Mouse (Mus musculus) granulocyte monocyte progenitor cell, adult 5-6 weeks (primary cell): ENCODE data around the gene Rasgef1b. TPM values are rescaled to one million over a fixed set of nuclear protein-coding genes. Genes with fewer than 3 reads are reported as not detected.
A peak's percentile ranks its signal among the peaks of the same experiment; 100 is the strongest.
"Not testable (repeated sequence)": the region's sequence is repeated elsewhere in the genome, so short reads cannot be mapped to it uniquely, and the experiment has no call there.

ENCODE experiments used
- ATAC-seq: replicated peaks from 2 replicates; pipeline ENCODE4 v1.8.0; 2016; ENCODE audit warnings: mild to moderate bottlenecking, moderate TSS enrichment, inconsistent platforms; ENCODE audit not compliant: poor library complexity, severe bottlenecking
- total RNA-seq, 2 experiments: library from RNA; stranded (forward) in 1 of 2; stranded (reverse) in 1 of 2; fragments of 200-712, 200-1000 nt in 1 of 2; fragments of >200 nt in 1 of 2; fragmentation: Nextera tagmentation in 1 of 2; gene quantifications; 2 replicates each; pipeline ENCODE4 v1.2.3; 2014 to 2017

Rasgef1b gene
- total RNA-seq, 2 experiments from 2014 or later = 0.28 to 3.8 TPM

GRCm38 (mm10) chr5:99240501-99240900 is 488.4 kb downstream of the Rasgef1b start:
- no peak for ATAC-seq

DNA sequence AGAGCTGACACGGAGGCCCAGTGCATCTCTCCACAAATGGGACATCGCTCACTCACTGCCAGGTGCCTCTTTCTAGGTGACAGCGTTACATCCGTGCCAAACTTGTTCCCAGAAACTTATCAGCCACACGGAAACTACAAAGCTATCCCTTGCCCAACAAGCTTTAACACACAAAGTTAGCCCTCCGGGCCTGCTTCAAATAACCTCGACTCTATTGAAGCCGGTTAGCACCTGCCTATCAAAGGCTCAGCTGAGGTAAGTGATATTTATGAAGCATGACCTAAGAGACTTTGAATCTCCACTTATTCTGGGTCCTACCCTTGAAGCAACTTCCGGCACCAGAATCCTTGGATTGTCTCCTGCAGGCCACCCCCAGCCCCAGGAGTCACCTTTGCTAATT is 489.2 kb downstream of the Rasgef1b start:
- ATAC-seq = no peak

DNA sequence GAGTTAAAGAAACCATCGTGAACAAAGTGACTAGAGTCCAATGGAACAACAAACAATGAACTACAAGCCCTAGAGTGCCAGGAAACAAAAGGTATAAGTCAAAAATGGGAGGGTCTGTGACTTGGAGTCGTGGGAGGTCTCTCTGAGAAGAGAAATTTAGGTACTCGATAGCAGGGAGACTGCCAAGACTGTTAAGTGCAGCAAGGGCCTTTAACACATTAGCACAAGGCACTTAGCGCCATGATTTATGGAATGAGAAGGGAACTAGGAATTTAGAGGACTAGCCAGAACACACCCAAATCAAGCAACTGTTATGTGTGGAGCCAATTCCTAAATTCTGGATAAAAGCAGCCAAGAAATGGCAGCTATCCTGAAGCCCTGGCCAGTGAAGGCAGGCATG is 490.7 kb downstream of the Rasgef1b start:
- no peak for ATAC-seq

GRCm38 (mm10) chr5:99236888-99237752 is 491.7 kb downstream of the Rasgef1b start:
- ATAC-seq = no peak

GRCm38 (mm10) chr5:99236431-99236830 is 492.4 kb downstream of the Rasgef1b start:
- no peak for ATAC-seq

DNA sequence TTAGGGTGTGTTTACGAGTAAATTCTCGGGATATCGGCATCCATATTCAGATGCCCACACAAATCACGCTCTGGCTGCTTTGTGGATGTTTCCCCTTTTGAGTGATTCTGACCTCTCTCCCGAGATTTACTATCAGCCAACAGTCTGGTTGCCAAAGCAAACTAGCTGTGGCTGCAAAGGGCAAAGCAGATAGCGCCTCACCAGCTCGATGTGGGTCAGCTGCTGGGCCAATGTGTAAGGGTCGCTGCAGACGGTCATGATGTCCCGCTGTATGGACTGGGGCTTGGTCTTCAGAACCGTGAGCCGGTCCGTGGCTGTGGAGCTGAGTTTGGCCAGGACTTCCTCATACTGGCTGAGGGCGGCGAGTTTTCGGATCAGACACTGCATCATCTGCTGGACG is 494.6 kb downstream of the Rasgef1b start:
- ATAC-seq = no peak

DNA sequence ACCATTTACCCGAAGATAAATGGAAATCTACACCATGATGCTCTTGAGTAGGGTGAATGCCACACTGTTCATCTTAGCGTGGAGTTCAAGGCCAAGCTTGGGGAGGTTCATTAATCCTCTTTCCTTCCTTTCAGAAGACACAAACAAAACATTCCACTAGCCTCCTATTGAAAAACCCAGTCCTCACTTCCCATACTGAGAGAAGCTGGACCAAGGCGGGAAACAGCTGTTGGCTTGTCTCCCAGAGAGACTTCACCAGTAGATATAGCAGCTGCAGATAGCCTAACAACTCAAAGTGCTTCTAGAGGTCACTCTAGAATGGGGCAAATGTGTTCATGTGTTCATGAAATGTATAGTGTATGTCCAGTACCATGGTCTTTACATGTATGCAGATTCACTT is 495.7 kb downstream of the Rasgef1b start:
- no peak for ATAC-seq

DNA sequence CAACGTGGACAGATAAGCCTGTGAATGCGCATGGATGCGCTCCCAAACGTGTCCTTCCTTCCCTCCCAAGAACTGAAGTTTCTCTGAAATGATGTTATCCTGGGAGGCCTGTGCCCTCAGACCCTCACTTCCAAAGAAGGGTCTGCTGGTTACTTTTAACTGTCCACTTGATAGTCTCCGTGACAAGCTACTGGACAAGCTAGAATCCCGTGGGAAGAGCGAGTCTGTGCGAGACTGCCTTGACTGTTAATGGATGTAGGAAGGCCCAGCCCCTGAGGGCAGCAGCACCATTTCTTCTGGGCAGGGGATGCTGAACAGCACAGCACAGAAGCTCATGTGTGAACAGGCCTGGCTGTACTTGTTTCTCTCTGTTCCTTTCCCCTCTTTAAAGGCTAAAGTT is 496.5 kb downstream of the Rasgef1b start:
- ATAC-seq = no peak

DNA sequence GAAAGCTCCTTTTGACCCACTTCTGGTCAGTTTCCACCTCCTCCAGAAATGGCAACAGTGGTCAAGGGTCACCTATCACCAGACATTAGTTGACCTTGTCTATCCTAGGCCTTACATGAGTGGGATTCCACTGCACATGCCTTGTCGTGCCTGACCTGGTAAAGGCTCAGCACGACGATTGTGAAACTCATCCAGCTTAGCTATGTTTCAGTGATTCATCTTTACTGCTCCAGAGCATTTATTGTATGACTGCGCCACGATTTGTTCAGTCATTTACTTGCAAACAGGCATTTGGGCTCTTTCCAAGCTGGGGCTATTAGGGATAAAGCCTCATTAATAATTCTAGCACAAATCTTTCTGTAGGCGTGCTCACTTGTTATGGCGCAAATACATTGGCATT is 498.4 kb downstream of the Rasgef1b start:
- no peak for ATAC-seq

GRCm38 (mm10) chr5:99227361-99227760 is 501.5 kb downstream of the Rasgef1b start:
- no peak for ATAC-seq

- no peak for ATAC-seq
Measured at GRCm38 (mm10) chr5:99224571-99225011, 504.3 kb downstream of the Rasgef1b start.

DNA sequence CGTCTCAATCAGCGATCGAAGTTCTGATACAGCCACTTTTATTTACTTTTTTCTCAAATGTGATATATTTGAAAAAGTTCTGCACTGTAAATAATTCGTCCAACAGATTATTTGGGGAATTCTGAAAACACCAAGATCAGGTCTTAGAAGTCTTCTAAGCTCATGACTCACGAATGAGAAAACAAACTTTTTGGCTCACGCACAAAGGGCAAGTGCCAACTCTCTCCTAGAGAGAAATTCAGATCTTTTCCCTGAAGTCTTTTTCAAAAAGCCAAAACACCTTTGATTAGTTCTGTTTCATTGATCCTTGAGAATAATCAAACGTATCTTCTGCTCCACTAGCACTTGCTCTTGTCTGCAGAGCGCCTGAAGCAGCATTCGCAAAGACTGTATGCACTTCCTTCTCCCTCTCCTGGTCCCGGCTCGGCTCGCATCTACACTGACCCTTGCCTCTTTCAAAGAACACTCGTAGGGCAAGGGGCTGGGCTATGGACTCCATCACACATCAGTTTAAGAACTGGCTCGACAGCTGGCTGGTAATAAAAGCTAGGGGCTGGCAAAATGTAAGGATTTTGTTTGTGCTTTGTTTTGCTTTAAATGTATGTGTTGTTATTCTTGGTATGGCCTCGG is 504.9 kb downstream of the Rasgef1b start:
- no peak for ATAC-seq

DNA sequence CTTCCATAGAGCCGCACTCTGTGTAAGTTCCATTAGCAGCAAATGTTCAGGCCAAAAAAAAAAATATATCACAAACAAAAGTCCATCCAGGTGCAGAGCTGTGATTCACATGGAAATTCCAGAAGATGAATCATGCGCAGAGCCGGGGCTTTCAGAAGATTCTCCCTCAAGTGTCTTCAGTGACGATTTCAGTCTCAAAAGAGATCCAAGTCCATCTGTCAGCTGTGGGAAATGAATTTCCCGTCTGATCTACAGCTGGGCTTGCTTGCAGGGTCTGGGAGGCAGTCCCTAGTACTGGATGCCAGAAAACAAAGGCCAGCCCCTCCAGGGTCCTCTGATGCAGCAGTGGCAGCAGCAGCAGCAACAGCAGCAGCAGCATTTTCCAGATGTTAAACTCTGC is 510.5 kb downstream of the Rasgef1b start:
- no peak for ATAC-seq

DNA sequence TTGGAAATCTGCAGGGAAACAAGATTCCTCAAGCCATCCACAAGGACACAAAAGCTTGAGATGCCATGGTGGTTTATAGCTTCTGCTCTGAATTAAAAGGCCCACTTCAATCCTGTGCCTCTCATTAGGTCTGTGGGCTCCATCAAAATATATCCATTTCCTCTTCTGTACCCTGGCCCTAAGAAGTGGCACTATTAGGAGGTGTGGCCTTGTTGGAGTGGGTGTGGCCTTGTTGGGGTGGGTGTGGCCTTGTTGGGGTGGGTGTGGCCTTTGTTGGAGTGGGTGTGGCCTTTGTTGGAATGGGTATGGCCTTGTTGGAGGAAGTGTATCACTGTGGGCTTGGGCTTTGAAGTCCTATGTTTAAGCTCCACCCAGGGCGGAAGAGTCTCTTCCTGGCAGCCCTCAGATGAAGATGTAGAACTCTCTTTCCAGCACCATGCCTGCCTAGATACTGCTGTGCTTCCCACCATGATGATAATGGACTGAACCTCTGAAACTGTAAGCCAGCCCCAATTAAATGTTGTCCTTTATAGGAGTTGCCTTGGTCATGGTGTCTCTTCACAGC is 512.2 kb downstream of the Rasgef1b start:
- not testable (repeated sequence) for ATAC-seq

DNA sequence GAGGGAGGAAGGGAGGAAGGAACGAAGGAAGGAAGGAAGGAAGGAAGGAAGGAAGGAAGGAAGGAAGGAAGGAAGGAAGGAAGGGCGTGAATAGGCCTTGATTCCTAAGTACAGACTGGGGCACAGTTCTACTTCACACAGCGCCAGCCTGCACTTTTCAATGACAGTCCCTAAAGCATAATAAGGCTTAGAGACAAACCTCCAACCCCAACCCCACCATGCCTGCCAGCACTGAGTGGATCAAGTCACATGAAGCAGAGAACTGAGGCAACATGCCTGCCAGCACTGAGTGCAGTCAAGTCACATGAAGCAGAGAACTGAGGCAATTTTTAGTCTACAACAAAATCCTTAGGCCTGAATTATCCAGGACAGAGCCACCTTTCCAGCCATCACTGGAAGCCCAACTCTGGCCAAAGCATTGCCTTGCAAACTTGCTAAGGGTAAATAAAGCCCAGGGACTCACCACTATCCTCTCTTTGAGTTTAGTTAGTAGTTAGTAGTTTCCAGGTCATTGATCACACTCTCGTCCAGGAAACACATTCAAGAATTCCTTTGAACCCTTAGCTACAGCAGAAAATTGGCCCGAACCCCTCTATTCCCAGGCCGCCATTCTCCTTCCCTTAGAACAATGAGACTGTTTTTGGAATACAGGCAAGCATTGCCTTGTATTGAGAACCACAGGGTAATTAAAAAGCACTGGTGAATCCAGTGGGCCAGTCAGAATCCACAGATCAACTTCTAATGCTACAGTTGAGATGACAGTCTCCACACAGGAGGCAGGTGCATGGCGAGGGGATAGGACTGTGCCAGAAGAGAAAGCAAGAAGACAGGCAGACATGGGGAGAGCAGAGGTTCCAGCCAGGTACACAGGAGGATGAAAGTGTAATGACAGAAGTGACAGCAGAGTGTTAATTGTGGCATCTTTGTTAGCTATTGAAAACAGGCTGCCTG is 513.4 kb downstream of the Rasgef1b start:
- no peak for ATAC-seq

- peak; percentile 98 for ATAC-seq
Measured at GRCm38 (mm10) chr5:99214400-99214799, 514.5 kb downstream of the Rasgef1b start.

- no peak for ATAC-seq
Measured at GRCm38 (mm10) chr5:99213211-99213610, 515.7 kb downstream of the Rasgef1b start.

DNA sequence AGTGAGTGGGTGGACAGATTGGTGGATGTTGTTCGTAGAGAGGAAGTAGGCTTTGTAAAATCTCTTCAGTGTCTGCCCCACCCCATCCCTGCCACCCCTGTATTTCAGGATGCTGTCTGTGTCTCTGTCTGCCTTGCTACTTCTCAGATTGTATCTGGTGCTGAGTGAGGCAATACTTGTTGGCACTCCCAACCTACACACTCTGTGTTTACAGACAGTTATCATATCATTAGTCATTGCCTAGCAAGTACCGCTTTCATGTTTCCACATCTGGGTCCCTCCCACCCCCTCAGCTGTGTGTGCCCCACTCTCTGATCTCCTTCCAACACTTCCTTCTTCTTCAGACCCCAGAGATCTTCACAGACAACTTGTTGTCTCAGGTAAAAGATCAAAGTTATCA is 525.4 kb downstream of the Rasgef1b start:
- peak; percentile 88 for ATAC-seq

DNA sequence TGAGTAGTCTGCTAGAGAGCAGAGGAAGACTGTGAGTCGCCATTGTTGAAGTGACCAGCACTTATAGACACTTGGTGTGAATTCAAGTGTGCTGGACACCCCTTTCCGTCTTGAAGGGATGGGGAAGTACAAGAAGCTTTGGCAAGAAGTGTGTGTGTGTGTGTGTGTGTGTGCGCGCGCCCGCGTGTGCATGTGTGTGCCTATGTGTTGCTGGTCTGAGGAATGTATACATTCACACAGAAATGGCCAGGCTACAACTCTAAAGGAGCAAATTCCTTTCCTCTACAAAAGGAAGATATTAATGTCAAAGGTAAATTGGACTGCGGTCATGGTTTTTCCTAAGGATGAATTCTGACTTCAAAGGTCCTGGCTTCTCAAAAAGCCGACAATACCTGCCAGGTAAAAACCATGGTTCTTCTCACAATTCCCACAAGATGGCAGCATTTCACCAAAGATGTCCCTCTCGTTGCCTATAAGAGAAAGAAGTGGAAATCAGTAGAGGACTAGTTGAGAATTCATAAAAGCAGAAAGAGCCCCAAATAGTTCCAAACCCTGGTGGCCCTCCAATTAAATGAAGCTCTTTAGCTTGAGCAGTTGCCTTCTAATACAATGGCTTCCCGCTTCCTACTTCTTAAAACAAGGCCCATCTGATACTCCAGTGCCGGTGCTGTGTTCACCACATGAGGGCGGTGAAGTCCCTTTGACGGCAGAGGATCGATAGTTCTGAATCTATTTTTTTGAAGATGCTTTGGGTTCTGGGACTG is 526.6 kb downstream of the Rasgef1b start:
- peak; percentile 63 for ATAC-seq

- ATAC-seq = no peak
Measured at GRCm38 (mm10) chr5:99195436-99195835, 533.4 kb downstream of the Rasgef1b start.
